Mouse (Mus musculus): ENCODE measurements at regions not wholly inside any gene's neighbourhood (a gene's known extent, or its start where the extent isn't known, plus 50 kb on each side); places are given as distances from the start of the nearest gene placed in this dataset.

GRCm38 (mm10) chr10:17528846-17529245 is 194.2 kb upstream of the Cited2 start:
- ATAC-seq (ENCODE audit: insufficient number of reproducible peaks, low FRiP score, low TSS enrichment), result no peak

- ATAC-seq (ENCODE audit: insufficient number of reproducible peaks, low FRiP score, low TSS enrichment), result no peak
Observed at GRCm38 (mm10) chr10:17529851-17530509, 193.0 kb upstream of the Cited2 start.

- ATAC-seq (ENCODE audit: insufficient number of reproducible peaks, low FRiP score, low TSS enrichment), result no peak
Observed at GRCm38 (mm10) chr10:17531021-17531420, 192.0 kb upstream of the Cited2 start.

- no peak for ATAC-seq (ENCODE audit: insufficient number of reproducible peaks, low FRiP score, low TSS enrichment)
Observed at GRCm38 (mm10) chr10:17538944-17539533, 184.0 kb upstream of the Cited2 start.

- ATAC-seq (ENCODE audit: insufficient number of reproducible peaks, low FRiP score, low TSS enrichment), result no peak
Observed at GRCm38 (mm10) chr10:17540404-17541375, 182.3 kb upstream of the Cited2 start.

GRCm38 (mm10) chr10:17542104-17542846 is 180.7 kb upstream of the Cited2 start:
- ATAC-seq (ENCODE audit: insufficient number of reproducible peaks, low FRiP score, low TSS enrichment), result no peak

GRCm38 (mm10) chr10:17542847-17543421 is 180.1 kb upstream of the Cited2 start:
- no peak for ATAC-seq (ENCODE audit: insufficient number of reproducible peaks, low FRiP score, low TSS enrichment)

- ATAC-seq (ENCODE audit: insufficient number of reproducible peaks, low FRiP score, low TSS enrichment), result no peak
Observed at GRCm38 (mm10) chr10:17545291-17545690, 177.7 kb upstream of the Cited2 start.

GRCm38 (mm10) chr10:17547986-17548385 is 175.0 kb upstream of the Cited2 start:
- ATAC-seq (ENCODE audit: insufficient number of reproducible peaks, low FRiP score, low TSS enrichment), result no peak

- no peak for ATAC-seq (ENCODE audit: insufficient number of reproducible peaks, low FRiP score, low TSS enrichment)
Observed at GRCm38 (mm10) chr10:17548629-17549580, 174.1 kb upstream of the Cited2 start.

GRCm38 (mm10) chr10:17549711-17550637 is 173.0 kb upstream of the Cited2 start:
- no peak for ATAC-seq (ENCODE audit: insufficient number of reproducible peaks, low FRiP score, low TSS enrichment)

- no peak for ATAC-seq (ENCODE audit: insufficient number of reproducible peaks, low FRiP score, low TSS enrichment)
Observed at GRCm38 (mm10) chr10:17550638-17551013, 172.4 kb upstream of the Cited2 start.

- ATAC-seq (ENCODE audit: insufficient number of reproducible peaks, low FRiP score, low TSS enrichment), result no peak
Observed at GRCm38 (mm10) chr10:17551869-17552268, 171.1 kb upstream of the Cited2 start.

- no peak for ATAC-seq (ENCODE audit: insufficient number of reproducible peaks, low FRiP score, low TSS enrichment)
Observed at GRCm38 (mm10) chr10:17552277-17552676, 170.7 kb upstream of the Cited2 start.

GRCm38 (mm10) chr10:17556391-17556790 is 166.6 kb upstream of the Cited2 start:
- ATAC-seq (ENCODE audit: insufficient number of reproducible peaks, low FRiP score, low TSS enrichment), result no peak

GRCm38 (mm10) chr10:17559370-17559955 is 163.6 kb upstream of the Cited2 start:
- ATAC-seq (ENCODE audit: insufficient number of reproducible peaks, low FRiP score, low TSS enrichment), result no peak

- ATAC-seq (ENCODE audit: insufficient number of reproducible peaks, low FRiP score, low TSS enrichment), result no peak
Observed at GRCm38 (mm10) chr10:17559980-17560379, 163.0 kb upstream of the Cited2 start.

- no peak for ATAC-seq (ENCODE audit: insufficient number of reproducible peaks, low FRiP score, low TSS enrichment)
Observed at GRCm38 (mm10) chr10:17561466-17561865, 161.6 kb upstream of the Cited2 start.
